Mouse (Mus musculus): Measurements from ENCODE around the gene Rab11fip4. TPM values are rescaled to one million over a fixed set of nuclear protein-coding genes. Genes with fewer than 3 reads are reported as not detected.

The Rab11fip4 gene
- polyA plus RNA-seq, 1 experiment from 2014 or later = 0.14 TPM

DNA sequence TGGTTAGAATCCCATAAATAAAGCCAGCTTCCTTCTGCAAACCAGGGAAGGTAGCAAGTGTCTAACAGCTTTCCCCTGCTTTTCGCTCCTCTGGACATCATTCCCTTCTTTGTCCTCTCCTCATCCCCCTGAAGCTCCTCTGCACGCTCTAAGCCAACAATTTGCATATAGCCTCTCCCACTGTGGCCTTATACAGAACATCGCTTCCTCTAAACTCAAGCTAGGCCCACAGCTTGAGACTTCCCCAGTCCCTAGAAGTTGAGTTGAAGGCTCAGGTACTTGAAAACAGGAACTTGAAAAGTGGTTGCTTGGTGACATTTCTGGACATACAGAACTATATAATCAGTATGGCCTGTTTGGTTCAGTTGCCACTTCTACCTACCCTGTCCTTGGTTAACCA, 17.2 kb upstream of the Rab11fip4 start:
- no peaks in the 10 kb centered on the region for H3K27me3 ChIP-seq (ENCODE audit: control insufficient read depth, insufficient read depth, low read length)
- H3K9me3 ChIP-seq (ENCODE audit: control insufficient read depth, low read length) = no peaks in the 10 kb centered on the region
- H3K4me3 ChIP-seq (ENCODE audit: control insufficient read depth in 1 of 2, insufficient read depth in 1 of 2, low read depth in 1 of 2, low read length in 2 of 2) = no peak overlapping the region
- H3K36me3 ChIP-seq (ENCODE audit: control insufficient read depth, insufficient read depth, low read length) = peaks cover 81% of the 10 kb centered on the region
- H3K9ac ChIP-seq (ENCODE audit: low read length) = no peak overlapping the region
- peaks cover 9 to 17% of the 10 kb centered on the region in 2 experiments for H3K4me1 ChIP-seq (ENCODE audit: control insufficient read depth in 2 of 2, insufficient read depth in 2 of 2, low read length in 2 of 2)
- ATAC-seq (ENCODE audit: insufficient number of reproducible peaks, insufficient read depth, low FRiP score, low read depth) = no peak
- 78% methylated on average over 3 of the region's 3 CpGs for WGBS
- H3K4me2 ChIP-seq (ENCODE audit: low read length) = no peak overlapping the region
- 0 out of 4 replicates have a peak overlapping the region, but pooled peaks of 1 of the 2 experiments have one; percentile 9 for H3K27ac ChIP-seq (replicated peaks in 1 of 2; ENCODE audit: control insufficient read depth in 1 of 2, insufficient read depth in 1 of 2, low read depth in 2 of 2, low read length in 2 of 2)

DNA sequence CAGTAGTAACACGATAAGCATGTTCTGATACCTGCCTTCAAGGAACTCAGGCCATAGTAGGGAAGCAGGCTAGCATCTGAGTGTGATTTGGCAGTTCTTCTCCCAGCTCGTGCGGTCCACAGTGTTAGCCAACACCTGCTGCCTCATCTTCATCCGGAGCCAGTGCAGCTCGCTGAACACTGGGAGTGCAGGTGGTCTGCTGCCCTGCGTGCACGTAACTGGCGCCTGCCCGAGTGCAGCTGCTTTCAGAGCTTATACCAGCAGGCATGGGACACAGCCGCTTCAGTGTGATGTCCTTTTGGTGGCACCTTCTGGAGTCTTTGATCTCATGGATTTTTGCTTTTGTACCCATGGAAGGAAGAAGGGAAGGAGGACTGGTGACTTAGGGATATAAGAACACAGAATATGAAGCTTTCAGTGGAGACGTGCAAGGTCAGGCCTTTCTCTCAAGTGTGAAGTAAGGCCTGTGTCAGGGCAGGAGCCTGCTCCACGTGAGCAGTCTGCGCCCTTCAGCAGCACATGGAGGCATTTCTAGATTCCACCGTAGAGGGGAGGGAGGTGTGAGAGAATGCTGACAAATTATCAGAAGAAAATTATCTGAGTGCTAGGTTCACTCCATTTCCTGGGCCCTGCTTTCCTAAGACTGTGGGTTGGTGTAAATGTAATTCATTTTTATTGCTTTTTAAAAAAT, 15.5 kb upstream of the Rab11fip4 start:
- Histone ChIP-seq H3K4me1 (ENCODE audit: control insufficient read depth in 2 of 2, insufficient read depth in 2 of 2, low read length in 2 of 2) (peaks cover 9 to 17% of the 10 kb centered on the region in 2 experiments), H3K36me3 (ENCODE audit: control insufficient read depth, insufficient read depth, low read length) (peaks cover 72% of the 10 kb centered on the region), H3K27me3 (ENCODE audit: control insufficient read depth, insufficient read depth, low read length) (no peaks in the 10 kb centered on the region), H3K9ac (ENCODE audit: low read length) (no peak overlapping the region), H3K9me3 (ENCODE audit: control insufficient read depth, low read length) (no peaks in the 10 kb centered on the region), H3K4me3 (ENCODE audit: control insufficient read depth in 1 of 2, insufficient read depth in 1 of 2, low read depth in 1 of 2, low read length in 2 of 2) (no peak overlapping the region), H3K27ac (replicated peaks in 1 of 2; ENCODE audit: control insufficient read depth in 1 of 2, insufficient read depth in 1 of 2, low read depth in 2 of 2, low read length in 2 of 2) (peak overlapping the region in 1 of 2 experiments; percentile 42; a peak in 1 of 4 replicates), H3K4me2 (ENCODE audit: low read length) (no peak overlapping the region)
- ATAC-seq (ENCODE audit: insufficient number of reproducible peaks, insufficient read depth, low FRiP score, low read depth) = no peak
- WGBS = 63% methylated on average over 14 of the region's 14 CpGs

DNA sequence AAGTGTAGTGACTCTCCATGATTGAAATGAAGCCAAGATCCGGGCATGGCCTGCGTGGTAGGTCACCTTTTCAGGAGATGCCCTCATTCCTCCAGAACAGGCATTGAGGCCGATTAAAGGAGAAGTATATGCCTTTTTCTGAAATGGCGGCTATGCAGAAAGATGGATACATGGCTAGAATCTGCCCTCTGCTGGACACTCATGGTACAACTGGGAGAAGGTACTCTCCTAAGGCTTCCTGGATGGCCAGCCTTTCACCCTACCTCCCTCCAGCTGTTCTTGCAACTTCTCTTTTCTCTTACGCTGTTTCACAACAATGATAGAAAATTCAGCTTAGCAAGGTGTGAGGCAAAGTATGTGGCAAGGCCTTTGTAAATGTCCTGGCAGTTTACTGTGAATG, 13.3 kb upstream of the Rab11fip4 start:
- Histone ChIP-seq H3K27me3 (ENCODE audit: control insufficient read depth, insufficient read depth, low read length) (no peaks in the 10 kb centered on the region), H3K27ac (replicated peaks in 1 of 2; ENCODE audit: control insufficient read depth in 1 of 2, insufficient read depth in 1 of 2, low read depth in 2 of 2, low read length in 2 of 2) (no peak overlapping the region), H3K9me3 (ENCODE audit: control insufficient read depth, low read length) (no peaks in the 10 kb centered on the region), H3K4me3 (ENCODE audit: control insufficient read depth in 1 of 2, insufficient read depth in 1 of 2, low read depth in 1 of 2, low read length in 2 of 2) (no peak overlapping the region), H3K36me3 (ENCODE audit: control insufficient read depth, insufficient read depth, low read length) (peaks cover 62% of the 10 kb centered on the region), H3K9ac (ENCODE audit: low read length) (no peak overlapping the region), H3K4me1 (ENCODE audit: control insufficient read depth in 2 of 2, insufficient read depth in 2 of 2, low read length in 2 of 2) (peaks cover 9 to 17% of the 10 kb centered on the region in 2 experiments), H3K4me2 (ENCODE audit: low read length) (no peak overlapping the region)
- 50% methylated on average over 5 of the region's 5 CpGs for WGBS
- no peak for ATAC-seq (ENCODE audit: insufficient number of reproducible peaks, insufficient read depth, low FRiP score, low read depth)

DNA sequence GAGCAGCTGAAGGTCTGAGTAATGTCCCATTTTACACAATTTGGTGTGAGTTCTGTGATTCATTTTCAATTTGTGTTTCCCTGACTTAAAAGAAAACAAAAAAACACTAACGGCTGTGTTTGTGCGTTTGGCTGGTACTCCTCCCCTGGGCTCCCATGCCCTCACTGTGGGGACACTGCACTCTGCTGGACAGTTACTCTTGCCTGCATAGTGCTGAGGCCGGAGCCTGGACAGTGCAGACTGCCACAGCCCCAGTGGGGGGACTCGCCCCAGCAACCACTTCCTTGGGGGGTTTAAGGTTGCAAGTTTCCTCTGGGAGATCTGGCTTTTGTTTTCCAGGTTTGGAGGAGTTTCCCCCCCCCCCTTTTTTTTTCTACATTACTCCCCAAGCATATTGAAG, 10.4 kb upstream of the Rab11fip4 start:
- Histone ChIP-seq H3K27me3 (ENCODE audit: control insufficient read depth, insufficient read depth, low read length) (no peaks in the 10 kb centered on the region), H3K9me3 (ENCODE audit: control insufficient read depth, low read length) (no peaks in the 10 kb centered on the region), H3K9ac (ENCODE audit: low read length) (no peak overlapping the region), H3K4me1 (ENCODE audit: control insufficient read depth in 2 of 2, insufficient read depth in 2 of 2, low read length in 2 of 2) (peaks cover 2% of the 10 kb centered on the region in 2 experiments; a peak in 3 of 4 replicates), H3K36me3 (ENCODE audit: control insufficient read depth, insufficient read depth, low read length) (peaks cover 38% of the 10 kb centered on the region), H3K4me2 (ENCODE audit: low read length) (no peak overlapping the region), H3K4me3 (ENCODE audit: control insufficient read depth in 1 of 2, insufficient read depth in 1 of 2, low read depth in 1 of 2, low read length in 2 of 2) (no peak overlapping the region), H3K27ac (replicated peaks in 1 of 2; ENCODE audit: control insufficient read depth in 1 of 2, insufficient read depth in 1 of 2, low read depth in 2 of 2, low read length in 2 of 2) (no peak overlapping the region)
- ATAC-seq (ENCODE audit: insufficient number of reproducible peaks, insufficient read depth, low FRiP score, low read depth) = no peak
- 29% methylated on average over 4 of the region's 4 CpGs for WGBS

DNA sequence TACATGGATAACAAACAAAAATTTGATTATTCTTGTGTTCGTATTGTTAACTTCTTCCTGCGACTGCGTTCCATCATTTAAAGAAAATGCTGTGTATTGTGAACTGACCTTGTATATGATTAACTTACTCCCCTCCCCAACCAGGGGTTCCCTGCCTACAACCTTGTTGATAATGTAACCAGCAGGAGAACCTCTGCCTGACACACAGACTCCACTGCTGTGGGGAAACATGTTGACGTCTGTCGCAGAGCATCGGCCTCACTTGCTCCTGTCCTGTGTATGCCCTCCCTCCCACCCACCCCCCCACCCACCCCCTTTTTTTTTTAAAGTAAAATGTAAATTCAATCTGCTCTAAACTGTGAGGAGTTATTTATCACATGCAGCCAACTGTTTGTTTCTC, 9.8 kb upstream of the Rab11fip4 start:
- H3K27ac ChIP-seq (replicated peaks in 1 of 2; ENCODE audit: control insufficient read depth in 1 of 2, insufficient read depth in 1 of 2, low read depth in 2 of 2, low read length in 2 of 2) = no peak overlapping the region
- no peaks in the 10 kb centered on the region for H3K9me3 ChIP-seq (ENCODE audit: control insufficient read depth, low read length)
- peaks cover 0 to 2% of the 10 kb centered on the region in 2 experiments; a peak in 2 of 4 replicates for H3K4me1 ChIP-seq (ENCODE audit: control insufficient read depth in 2 of 2, insufficient read depth in 2 of 2, low read length in 2 of 2)
- H3K4me3 ChIP-seq (ENCODE audit: control insufficient read depth in 1 of 2, insufficient read depth in 1 of 2, low read depth in 1 of 2, low read length in 2 of 2) = no peak overlapping the region
- no peak overlapping the region for H3K4me2 ChIP-seq (ENCODE audit: low read length)
- no peaks in the 10 kb centered on the region for H3K27me3 ChIP-seq (ENCODE audit: control insufficient read depth, insufficient read depth, low read length)
- peaks cover 37% of the 10 kb centered on the region for H3K36me3 ChIP-seq (ENCODE audit: control insufficient read depth, insufficient read depth, low read length)
- no peak for ATAC-seq (ENCODE audit: insufficient number of reproducible peaks, insufficient read depth, low FRiP score, low read depth)
- H3K9ac ChIP-seq (ENCODE audit: low read length) = no peak overlapping the region
- 81% methylated on average over 6 of the region's 6 CpGs for WGBS

DNA sequence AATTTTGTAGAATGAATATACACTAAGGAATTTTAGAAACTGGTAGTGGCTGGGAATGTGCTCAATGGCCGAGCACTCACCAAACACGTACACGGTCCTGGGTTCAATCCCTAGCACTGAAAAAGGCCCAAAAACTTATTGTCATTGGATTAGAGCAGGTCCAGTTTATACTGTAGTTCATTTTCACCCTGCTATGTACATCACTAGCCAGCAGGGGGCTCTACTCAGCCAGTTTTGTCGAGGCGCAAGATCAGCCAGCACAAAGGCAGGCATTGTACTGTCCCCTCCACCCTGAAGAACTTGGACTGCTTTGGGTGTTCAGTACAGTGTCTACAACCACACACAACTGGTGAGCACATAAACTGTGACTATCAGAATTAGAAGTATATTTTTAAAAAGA, 6.8 kb upstream of the Rab11fip4 start:
- WGBS = 10% methylated on average over 5 of the region's 5 CpGs
- no peaks in the 10 kb centered on the region for H3K4me1 ChIP-seq (ENCODE audit: control insufficient read depth in 2 of 2, insufficient read depth in 2 of 2, low read length in 2 of 2)

DNA sequence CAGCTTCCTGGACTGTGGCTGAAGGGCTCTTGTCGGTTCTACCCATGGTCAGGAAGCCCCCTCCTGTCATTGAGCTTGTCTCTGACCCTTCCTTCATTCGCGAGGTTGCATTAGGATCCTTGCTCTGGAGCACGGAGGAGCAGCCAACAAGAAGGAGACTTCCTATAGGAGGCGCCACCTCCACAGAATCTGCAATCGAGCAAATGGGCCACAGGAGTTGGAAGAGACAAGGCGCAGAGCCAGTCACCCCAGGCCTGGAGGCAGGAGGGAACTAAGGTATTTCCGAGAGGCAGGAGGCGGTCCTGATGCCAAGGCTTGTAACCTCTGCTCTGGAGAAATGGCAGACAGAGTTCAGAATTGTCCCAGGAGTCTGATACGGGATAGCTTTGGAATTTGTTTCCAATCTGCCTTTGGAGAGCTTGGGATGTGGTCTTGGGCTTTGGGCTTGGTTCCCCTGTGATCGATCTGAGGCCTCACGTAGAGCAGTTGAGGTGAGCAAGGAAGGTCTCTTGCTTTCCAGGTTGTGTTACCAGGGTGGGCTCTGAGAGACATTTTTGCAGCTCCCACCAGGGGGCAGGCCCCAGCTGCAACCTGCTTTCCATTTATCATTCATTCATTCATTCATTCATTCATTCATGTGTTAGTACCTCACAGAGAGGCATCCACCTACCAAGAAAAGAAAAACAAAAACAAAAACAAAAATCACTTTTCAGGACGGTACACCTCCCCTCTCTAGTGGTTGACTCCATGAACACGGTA, 1.5 kb upstream of the Rab11fip4 start:
- Histone ChIP-seq H3K27ac (replicated peaks in 1 of 2; ENCODE audit: control insufficient read depth in 1 of 2, insufficient read depth in 1 of 2, low read depth in 2 of 2, low read length in 2 of 2) (no peak overlapping the region), H3K36me3 (ENCODE audit: control insufficient read depth, insufficient read depth, low read length) (no peaks in the 10 kb centered on the region), H3K9ac (ENCODE audit: low read length) (no peak overlapping the region), H3K4me2 (ENCODE audit: low read length) (no peak overlapping the region), H3K9me3 (ENCODE audit: control insufficient read depth, low read length) (no peaks in the 10 kb centered on the region), H3K27me3 (ENCODE audit: control insufficient read depth, insufficient read depth, low read length) (peaks cover 59% of the 10 kb centered on the region), H3K4me3 (ENCODE audit: control insufficient read depth in 1 of 2, insufficient read depth in 1 of 2, low read depth in 1 of 2, low read length in 2 of 2) (no peak overlapping the region), H3K4me1 (ENCODE audit: control insufficient read depth in 2 of 2, insufficient read depth in 2 of 2, low read length in 2 of 2) (peaks cover 3% of the 10 kb centered on the region in 2 experiments; a peak in 3 of 4 replicates)
- 44% methylated on average over 14 of the region's 14 CpGs for WGBS
- ATAC-seq (ENCODE audit: insufficient number of reproducible peaks, insufficient read depth, low FRiP score, low read depth) = no peak

More for the DNA sequence above, 6.8 kb upstream of the Rab11fip4 start:
- H3K36me3 ChIP-seq (ENCODE audit: control insufficient read depth, insufficient read depth, low read length) = peaks cover 15% of the 10 kb centered on the region
- ATAC-seq (ENCODE audit: insufficient number of reproducible peaks, insufficient read depth, low FRiP score, low read depth) = no peak
- no peak overlapping the region for H3K4me3 ChIP-seq (ENCODE audit: control insufficient read depth in 1 of 2, insufficient read depth in 1 of 2, low read depth in 1 of 2, low read length in 2 of 2)
- H3K27me3 ChIP-seq (ENCODE audit: control insufficient read depth, insufficient read depth, low read length) = peaks cover 13% of the 10 kb centered on the region
- no peaks in the 10 kb centered on the region for H3K9me3 ChIP-seq (ENCODE audit: control insufficient read depth, low read length)
- H3K4me2 ChIP-seq (ENCODE audit: low read length) = no peak overlapping the region
- no peak overlapping the region for H3K27ac ChIP-seq (replicated peaks in 1 of 2; ENCODE audit: control insufficient read depth in 1 of 2, insufficient read depth in 1 of 2, low read depth in 2 of 2, low read length in 2 of 2)
- H3K9ac ChIP-seq (ENCODE audit: low read length) = no peak overlapping the region
